Mouse (Mus musculus) heart, adult 8-10 months (tissue): Measurements from ENCODE around the gene Carns1. TPM values are rescaled to one million over a fixed set of nuclear protein-coding genes. Genes with fewer than 3 reads are reported as not detected.
A peak's percentile ranks its signal among the peaks of the same experiment; 100 is the strongest.

Experiments used
- DNase-seq: peaks from one replicate; pipeline ENCODE4 v3.0.0; 2022; ENCODE audit warnings: low spot score
- total RNA-seq, 4 experiments: library from RNA; stranded (reverse); gene quantifications; 2 replicates each; pipeline ENCODE4 v1.2.4; 2022

Gene Carns1
- total RNA-seq, 4 experiments from 2014 or later: 28.3 to 37.5 (median 30.5) TPM

DNA sequence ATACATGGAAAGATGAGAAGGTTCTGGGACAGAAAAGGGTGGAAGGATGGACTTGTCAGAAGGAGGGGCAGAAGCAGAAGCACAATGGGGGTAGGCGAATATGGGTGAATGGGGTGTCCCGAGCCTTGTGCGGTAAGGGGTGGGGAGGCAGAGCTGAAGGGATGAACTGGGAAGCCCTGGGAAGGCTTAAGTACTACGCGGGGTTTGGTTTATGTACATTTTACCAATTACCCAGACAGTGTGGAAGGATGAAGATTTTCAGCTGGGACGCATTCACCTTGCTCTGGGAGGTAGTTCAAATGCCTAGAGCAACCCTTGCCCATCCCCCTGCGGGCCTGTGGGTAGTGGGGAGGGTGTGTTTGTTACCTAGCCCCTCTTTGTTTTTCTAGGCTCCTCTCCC lies 26.9 kb upstream of the Carns1 start:
- no peak for DNase-seq

DNA sequence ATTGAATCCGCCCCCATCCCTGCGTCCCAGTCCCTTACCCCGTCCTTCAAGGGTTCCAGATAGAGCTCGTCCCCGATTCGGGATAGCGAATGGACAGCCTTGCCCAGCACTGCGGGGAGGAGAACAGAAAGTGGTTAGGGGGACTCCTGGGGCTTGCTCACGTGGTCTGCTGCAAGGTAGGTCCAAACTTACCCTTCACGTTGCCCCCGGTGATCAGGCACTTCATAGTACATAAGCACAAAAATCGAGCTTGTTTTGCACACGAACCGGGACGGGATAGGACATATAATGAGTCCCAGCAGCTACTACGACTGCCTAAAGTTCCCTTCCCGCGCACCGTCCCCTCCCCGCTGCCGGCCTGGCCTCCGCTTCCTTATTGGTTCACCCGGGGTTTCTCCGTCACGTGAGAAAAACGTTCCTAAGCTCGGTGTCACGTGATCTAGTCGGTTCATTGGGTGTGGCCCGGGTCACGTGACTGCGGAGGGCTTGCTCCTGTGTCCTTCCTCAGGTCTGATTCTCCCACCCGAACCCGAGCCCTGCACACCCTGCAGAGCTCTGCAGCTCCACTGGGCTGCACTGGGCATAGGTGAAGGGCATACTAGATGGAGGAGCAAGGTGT lies 26.1 kb upstream of the Carns1 start, which contains the start of gene Rad9a:
Gene Rad9a, minus strand, starts transcription at position 372 of the 619 bp plus-strand sequence.
- peak; percentile 97 for DNase-seq

DNA sequence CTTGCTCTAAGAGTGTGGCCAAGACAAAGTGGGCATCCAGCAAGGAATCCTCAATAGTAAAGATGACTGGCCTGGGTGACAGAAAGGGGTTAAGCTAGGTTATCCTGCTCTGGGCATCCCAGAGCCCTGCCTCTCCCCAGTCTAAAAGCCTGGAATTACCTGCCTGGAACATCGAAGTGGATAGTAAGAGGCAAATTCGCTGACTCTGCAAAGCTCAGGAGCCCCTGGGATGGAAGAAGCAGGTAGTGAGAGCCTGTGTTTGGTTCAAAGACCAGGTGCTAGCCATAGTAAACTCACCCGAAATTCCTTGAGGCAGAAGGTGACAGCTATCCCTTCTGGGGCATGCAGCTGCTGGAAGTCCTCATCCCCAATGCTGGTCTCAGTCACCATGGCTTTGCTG lies 21.9 kb upstream of the Carns1 start:
- no peak for DNase-seq

DNA sequence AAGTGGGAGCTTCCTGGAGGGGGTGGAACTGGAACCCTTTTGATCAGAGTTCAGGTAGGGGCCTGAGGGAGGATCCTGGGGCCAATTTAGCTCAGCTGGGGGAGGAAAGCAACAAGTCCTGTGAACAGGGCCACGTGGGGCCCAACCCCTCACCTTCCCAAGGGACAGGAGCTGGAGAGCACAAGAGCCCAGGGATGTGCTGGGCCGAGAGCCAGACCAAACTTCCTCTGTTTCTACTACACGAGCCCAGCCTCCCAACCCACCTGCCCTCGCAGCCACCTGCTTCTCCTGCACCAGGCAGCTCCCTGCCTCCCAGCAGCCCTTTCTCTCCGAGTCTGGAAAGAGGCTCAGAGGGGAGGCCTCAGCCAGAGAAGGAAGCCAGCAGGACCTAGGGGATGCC lies 21.3 kb upstream of the Carns1 start:
- DNase-seq: no peak

DNA sequence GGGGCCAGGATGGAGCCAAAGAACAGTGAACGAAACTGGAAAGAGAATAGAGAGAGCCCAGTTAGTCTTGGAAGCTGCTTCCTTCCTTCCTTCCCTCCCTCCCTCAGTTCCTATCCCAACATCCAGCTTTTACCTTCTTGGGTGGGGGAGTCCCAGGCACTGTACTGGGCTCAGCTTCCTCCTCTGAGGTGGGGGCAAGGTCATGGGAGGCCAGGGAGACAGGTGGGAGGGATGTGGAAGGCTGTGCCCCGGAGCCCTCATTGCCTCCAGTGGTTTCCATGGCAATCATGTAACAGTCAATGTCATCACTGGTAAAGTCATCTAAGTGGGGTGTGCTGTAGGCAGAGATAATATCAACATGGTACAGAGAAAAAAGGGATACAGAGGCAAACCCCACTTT lies 20.8 kb upstream of the Carns1 start:
- DNase-seq: no peak

DNA sequence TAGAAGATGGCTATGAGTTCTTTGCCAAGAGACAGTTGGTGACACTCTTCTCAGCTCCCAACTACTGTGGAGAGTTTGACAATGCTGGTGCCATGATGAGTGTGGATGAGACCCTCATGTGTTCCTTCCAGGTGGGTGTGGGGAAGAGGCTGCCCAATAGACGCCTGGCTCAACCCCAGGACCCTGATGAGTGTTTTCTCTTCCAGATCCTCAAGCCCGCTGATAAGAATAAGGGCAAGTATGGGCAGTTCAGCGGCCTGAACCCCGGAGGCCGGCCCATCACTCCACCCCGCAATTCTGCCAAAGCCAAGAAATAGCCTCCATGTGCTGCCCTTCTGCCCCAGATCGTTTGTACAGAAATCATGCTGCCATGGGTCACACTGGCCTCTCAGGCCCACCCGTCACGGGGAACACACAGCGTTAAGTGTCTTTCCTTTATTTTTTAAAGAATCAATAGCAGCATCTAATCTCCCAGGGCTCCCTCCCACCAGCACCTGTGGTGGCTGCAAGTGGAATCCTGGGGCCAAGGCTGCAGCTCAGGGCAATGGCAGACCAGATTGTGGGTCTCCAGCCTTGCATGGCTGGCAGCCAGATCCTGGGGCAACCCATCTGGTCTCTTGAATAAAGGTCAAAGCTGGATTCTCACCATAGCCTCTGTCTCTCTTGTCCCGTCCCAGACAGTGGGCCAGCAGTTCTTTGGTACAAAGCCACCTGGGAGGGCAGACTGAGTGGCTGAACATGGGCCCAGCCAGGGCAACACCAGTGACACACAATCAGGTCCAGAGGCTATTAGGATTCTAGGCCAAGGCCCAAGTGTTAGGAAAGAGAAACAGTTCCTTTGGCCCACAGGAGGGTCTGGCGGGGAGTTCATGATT lies 19.7 kb upstream of the Carns1 start:
- no peak for DNase-seq

DNA sequence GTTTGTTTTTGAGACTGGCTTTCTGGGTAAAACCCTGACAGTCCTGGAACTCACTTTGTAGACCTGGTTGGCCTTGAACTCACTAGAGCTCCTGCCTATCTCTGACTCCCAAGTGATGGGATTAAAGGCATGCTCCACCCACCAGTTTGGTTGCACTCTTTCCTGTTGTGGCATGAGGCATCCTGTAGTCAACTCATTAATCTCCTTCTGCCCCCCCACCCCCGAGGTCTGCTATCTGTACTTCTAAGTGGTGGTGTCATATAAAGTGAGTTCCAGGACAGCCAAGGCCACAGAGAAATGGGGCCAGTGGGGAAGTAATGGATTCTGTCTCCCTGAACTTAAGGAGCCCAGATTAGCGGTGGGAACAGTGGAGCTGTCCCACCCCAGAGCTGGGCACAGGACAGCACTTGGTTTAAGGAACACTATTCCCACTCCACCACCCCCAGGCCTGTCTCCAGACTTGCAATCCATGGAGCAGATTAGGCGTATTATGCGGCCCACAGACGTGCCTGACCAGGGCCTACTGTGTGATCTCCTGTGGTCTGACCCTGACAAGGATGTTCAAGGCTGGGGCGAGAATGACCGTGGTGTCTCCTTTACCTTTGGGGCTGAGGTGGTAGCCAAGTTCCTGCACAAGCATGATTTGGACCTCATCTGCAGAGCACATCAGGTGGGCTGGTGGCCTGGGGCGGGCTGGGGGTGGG lies 18.9 kb upstream of the Carns1 start:
- DNase-seq: no peak

DNA sequence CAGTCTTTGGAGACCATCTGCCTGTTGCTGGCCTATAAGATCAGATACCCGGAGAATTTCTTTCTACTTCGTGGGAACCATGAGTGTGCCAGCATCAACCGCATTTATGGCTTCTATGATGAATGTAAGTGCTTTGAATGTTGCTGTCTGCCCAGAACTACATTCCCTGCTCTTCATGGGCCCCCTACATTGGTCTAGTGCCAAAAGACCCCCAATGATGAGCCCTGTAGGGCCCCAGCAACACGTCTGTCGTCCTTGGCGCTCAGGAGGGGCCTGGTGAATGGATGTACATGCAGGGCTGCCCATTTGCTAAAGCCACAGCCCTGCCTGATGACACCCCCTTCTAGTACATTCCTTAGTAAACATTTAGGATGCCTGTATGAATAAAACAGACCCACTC lies 17.9 kb upstream of the Carns1 start:
- DNase-seq: no peak

DNA sequence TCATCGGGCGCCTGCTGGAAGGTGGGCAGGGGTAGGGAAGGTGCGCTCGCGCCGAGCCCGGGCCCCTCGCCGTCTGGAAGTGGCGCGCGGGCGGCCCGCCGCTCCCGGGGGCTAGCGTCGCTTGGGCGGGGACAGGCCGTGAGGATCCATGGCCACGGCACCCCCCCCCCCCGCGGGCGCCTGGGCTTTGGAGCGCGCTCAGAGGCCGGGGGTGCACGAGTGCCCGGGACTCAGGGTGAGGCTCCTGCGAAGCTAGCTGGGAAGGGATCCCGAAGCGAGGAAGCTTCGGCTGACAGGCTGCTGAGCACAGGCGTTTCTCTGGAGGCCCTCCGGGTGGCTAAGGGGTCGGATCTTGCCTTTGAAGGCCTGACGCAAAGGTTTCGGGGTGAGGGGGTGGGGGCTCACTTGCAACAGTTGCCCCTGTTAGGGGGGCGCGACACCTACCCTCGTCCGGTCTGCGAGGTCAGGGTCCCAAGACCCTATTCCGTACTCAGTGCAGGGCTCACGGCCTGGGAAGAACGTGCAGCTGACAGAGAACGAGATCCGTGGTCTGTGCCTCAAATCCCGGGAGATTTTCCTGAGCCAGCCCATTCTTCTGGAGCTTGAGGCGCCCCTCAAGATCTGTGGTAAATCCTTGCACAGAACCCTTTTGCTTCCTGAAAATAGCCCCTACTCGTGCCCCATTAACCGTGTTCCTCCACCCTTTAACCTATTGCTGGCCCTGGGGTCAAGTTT lies 17.1 kb upstream of the Carns1 start:
- no peak for DNase-seq

DNA sequence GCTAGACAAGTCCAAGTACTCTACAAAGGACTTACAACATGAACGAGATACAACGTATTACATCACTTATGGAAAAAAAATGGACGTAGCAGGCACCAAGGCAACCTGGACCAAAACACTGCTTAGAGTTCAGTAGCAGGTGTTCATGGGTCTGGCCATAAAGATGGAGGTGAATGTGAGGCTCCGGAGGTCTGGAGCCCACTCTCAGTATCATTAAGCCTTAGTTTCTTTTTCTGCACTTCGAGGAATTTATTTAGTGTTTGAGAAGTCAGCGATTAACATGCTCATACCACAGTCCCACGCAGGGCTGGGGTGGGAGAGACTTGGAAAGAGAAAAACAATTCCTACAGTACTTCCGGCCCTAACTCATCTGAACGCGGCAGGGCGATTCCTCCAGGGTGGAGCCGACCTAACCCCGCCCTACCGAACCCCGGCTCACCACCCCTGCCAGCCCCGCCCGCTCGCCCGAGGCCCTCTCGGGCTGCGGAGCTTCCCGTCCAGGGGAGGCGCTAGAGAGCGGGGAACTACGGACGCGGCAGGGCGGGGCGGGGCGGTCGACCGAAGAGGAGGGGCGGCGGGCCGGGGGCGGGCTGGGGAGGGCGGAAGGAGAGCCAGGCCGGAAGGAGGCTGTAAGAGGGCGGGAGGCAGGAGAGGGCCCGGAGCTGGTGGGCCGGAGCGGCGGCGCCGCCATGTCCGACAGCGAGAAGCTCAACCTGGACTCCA lies 16.4 kb upstream of the Carns1 start, which contains the start of gene Ppp1ca:
Gene Ppp1ca, plus strand, starts transcription at position 538 of the 723 bp plus-strand sequence.
- peak; percentile 92 for DNase-seq

DNA sequence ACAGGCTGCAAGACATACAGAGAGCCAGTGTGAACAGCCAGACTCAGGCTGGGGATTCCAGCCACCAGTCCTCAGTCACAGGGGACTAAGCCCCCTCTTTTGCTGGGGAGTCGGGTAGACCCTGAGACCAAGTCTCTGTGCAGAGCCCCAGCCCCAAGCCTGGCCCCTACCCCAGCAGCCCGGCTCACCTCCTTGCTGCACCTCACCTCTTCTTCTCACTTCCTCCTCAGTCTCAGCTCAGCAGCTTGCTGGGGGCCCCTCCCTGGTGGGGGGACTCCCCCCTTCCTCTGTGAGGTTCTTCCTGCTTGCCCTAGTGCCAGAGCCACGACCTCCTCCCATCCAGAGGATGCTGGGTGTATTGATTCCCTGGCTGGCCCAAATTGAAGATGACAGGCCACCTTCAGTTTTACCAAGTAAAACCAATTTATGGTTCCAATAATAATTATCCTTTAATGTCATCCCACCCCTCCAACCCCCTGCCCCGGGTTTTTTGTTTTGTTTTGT lies 15.6 kb upstream of the Carns1 start, which contains the start of gene Tbc1d10c:
Gene Tbc1d10c, minus strand, starts transcription at position 454 of the 504 bp plus-strand sequence.
- DNase-seq: no peak

DNA sequence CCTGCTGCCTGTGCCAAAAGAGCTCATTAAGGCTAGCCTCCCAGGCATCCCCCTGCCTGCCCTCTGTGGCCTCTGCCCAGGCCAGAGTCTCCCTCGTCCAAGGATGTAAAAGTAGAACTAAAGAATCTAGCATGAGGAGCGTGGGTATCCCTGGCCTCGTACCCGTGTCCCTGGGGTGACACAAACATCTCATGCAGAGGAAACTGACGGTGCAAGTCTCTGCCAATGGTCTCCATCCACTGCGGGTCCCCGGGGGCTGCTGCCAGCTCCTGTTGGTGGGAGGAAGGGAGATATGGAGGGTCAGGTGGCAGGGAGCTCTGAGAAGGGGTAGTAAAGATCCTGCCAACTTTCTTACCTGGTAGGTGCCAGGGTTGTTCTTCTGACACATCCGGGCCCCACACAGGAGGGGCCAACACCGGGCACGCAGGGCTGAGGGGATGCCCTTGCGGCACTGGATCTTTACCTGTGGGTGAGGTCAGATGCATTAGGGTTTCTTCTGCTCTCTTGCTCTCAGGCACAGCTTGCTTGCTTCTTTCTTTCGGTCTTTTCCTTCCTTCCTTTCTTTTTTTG lies 13.9 kb upstream of the Carns1 start:
- no peak for DNase-seq

DNA sequence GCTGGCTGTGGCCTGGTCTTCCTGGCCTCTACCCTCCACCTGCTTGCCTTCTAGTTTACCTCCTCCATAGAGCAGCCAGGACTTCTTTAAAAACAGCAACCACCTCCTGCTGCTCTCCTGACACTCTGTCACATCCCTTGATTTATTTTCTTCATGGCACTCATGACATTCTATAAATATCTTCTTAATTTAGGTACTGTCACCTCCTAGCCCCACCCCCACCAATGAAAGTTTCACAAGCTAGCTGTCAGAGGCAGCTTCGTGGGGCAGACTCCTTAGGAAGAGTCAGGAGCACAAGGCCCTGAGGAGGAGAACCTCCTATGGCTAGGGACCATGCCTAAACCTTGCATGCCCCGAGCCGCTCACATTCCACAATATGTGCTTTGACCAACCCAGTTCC lies 12.0 kb upstream of the Carns1 start:
- DNase-seq: no peak

DNA sequence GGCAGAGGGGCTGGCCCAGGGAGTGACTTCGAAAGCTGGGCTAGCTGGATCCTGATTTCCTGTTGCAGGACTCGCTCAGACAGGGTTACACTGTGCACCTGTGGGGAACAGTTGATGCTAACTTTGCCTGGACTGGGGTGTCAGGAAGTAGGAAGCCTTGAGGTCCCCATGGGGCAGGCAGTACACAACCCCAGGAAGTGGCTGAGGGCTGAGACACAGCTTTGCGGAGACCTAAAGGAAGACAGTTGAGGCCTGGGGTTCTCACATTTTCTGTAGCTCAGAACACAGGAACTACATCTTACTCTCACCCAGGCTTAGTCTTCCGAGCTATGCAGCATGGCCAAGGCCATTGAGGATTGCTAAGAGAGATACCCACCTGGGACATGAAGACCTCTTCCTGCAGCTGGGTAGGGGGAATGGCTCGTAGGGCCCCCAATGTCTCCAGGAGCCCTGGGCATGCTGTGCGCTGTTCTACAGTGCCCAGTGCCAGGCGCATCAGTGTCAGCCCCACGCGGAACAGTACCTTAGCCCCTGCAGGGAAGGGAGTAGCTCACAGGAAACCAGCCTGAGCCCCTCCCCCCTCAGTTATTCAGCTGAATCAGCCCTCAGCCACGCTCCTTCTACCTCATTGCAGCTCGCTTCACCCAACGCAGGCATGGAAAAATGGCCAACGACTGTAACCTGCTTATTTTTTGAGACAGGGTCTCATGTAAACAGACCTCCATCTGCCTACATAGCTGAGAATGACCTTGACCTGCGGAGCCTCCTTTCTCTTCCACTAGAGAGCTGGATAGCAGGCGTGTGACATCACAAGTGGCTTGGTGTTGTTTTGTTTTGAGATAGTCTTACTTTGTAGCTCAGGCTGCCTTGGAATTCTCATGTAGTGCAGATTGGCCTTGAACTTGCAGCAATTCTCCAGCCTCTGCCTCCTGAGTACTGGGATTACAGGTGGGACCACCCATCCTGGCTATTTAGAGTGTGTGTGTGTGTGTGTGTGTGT lies 10.0 kb upstream of the Carns1 start:
- no peak for DNase-seq

DNA sequence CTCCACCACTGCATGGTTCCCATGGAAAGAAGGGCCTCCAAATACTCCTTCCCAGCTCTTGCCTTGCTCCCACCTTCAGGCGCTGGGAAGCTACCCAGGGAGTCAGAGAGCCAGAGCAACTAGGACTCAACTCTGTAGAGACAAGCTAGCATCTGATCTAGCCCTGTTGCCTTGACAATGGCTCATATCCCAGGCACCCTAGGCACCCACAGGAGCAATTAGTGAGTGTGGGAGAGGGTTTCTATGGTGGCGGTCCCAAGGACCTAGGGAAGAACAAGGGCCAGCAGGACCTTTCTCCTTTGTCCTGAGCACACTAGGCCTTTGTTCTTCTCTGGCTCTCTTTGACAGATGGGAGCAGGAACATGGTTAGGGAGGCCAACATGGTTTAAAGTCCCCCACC lies 8.4 kb upstream of the Carns1 start:
- DNase-seq: no peak

DNA sequence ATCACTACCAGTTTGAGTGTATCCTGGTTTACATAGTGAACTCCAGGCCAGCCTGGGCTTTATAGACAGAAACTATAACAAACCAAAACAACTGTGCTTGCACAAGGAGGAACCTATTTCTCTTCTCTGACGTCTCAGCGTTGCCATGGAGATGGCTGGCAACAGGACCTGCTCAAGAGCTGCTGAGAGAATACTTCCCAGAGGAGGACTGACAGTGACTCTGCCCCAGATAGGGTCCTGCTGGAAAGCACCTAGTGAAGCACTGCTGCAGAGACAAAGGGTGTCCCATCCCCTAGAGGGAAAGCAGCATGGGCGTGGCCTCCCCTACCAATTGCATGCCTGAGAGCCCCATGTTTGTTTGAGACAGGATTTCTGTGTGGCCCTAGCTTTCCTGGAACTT lies 6.6 kb upstream of the Carns1 start:
- no peak for DNase-seq

DNA sequence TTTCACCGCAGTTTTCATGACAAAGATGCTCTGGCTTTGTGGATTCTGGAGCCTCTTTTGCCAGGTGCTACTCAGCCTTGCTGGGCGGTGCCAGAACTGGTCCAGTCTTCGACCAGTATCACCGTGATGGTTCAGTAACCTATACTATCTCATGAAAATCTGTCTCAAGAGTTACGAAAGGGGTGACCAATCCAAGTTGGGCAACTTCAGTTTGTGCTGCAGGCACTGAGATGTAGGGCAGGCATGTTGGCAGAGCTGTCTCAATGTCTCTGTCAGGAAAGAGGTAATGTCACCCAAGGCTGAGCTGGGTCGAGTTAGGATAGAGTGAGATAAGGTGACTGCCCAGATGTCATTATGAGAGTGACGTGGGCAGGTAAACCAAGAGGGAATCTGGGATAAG lies 5.1 kb upstream of the Carns1 start:
- DNase-seq: no peak

DNA sequence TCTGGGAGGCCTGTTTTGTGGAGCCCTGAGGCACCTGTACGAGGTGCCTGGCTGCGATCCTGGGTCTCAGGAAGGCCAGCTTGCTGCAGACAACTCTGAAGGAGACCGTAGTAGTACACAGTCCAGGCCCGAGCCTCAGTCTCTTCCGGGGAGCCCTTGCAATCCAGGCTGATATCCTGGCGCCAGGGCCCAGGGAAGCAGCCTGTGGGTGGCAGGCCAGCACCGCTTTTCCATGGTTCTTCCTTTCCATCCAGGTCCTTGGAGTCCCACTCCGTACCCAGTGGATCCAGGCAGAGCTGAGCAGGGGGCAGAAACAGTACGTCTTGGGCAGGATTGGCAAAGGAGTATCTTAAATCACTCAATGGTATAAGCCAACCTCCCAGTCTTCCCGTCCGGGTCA lies 2.4 kb downstream of the Carns1 start:
- no peak for DNase-seq
